Mouse (Mus musculus): ENCODE measurements around the gene Lce3a.

Gene Lce3a

DNA sequence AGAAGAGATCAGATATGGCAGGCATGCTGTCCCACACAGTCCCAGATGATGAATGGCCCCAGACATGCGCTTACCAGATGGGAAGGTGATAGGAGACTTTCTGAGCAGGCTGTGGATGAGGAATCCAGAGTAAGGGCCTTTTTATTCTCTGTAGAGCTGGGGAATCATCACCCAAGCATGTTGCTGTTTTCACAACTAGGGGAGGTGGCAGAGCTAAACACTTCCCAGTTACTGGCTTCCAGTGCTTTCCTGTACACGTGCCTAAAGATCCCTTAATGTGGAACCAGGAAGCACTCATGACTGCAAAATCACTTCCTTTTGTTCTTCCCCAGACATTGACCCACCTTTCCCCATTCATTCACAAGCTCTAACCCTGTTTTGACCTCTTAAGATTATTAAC lies at the start of gene Lce3a:
TSS of gene Lce3a (minus strand) at position 101 of the 400 bp plus-strand sequence.
- DNase-seq (ENCODE audit: low read depth, low spot score) = no peak

DNA sequence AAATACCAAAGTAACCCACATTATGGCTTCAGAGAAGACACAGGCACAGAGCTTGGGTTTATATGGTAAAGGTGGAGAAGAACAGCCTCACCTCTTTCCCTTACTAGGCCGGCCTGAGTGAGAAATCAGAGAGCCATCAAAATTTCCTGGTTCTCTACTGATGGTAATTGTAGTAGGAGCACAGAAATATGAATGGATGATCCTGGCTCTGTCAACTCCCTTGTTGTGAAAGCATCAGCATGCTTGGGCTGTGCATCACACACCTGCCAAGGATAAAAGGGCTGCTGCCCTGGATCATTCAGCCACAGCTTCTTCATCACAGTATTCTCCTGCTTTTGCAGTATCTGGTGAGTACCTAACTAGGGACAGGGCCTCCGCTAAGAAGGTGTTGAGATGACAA lies 40.7 kb upstream of the Lce3a start, which contains the start of gene Lce3e:
TSS of gene Lce3e (plus strand) at position 301 of the 400 bp plus-strand sequence.
- DNase-seq (ENCODE audit: low read depth, low spot score) = no peak

DNA sequence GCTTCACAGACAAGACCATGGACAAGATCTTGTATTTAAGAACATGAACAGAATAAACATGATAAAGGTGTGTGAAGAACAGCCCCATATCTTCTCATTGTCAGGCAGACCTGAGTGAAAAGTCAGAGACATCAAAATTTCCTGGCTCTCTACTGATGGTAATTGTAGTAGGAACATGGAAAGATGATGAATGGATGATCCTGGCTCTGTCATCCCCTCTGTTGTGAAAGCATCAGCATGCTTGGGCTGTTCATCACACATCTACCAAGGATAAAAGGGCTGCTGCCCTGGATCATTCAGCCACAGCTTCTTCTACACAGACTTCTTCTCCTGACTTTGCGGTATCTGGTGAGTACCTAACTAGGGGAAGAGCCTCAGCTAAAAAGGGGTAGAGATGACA lies 31.1 kb upstream of the Lce3a start, which contains the start of gene Lce3d:
TSS of gene Lce3d (plus strand) at position 301 of the 400 bp plus-strand sequence.
- DNase-seq (ENCODE audit: low read depth, low spot score) = no peak

DNA sequence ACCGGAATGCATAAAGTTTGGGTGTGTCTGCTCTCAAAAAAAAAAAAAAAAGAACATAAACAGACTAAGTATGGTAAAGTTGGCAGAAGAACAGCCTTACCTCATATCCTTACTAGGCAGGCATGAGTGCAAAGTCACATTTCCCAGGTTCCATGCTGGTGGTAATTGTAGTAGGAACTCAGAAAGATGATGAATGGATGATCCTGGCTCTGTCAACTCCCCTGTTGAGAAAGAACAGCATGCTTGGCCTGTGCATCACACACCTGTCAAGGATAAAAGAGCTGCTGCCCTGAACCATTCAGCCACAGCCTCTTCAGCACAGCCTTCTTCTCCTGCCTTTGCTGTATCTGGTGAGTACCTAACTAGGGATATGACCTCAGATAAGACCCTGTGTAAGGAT lies 18.2 kb upstream of the Lce3a start, which contains the start of gene Lce3c:
TSS of gene Lce3c (plus strand) at position 301 of the 400 bp plus-strand sequence.
- DNase-seq (ENCODE audit: low read depth, low spot score) = no peak

DNA sequence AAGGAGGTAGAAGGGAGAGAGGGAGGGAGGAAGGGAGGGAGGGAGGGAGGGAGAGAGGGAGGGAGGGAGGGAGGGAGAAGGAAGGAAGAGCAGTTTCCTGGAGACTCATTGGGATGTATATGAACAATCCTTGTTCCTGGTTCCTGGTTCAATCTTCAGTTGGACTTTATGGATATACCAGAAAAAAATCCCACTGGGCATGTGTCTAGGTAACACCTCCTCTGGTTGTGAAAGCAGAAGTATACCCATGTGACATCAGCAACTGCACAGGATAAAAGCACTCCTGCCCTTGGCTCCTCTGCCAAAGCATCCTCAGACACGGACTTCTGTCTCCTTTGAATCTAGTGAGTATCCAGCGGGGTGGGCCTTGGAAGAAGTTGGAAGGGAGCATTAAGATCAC lies 6.6 kb upstream of the Lce3a start, which contains the start of gene Lce3b:
TSS of gene Lce3b (plus strand) at position 301 of the 400 bp plus-strand sequence.
- DNase-seq (ENCODE audit: low read depth, low spot score) = no peak

GRCm38 (mm10) chr3:92920364-92920763 lies 5.7 kb downstream of the Lce3a start:
- no peak for DNase-seq (ENCODE audit: low read depth, low spot score)

GRCm38 (mm10) chr3:92907571-92907970 lies 18.5 kb downstream of the Lce3a start:
- DNase-seq (ENCODE audit: low read depth, low spot score) = no peak

DNA sequence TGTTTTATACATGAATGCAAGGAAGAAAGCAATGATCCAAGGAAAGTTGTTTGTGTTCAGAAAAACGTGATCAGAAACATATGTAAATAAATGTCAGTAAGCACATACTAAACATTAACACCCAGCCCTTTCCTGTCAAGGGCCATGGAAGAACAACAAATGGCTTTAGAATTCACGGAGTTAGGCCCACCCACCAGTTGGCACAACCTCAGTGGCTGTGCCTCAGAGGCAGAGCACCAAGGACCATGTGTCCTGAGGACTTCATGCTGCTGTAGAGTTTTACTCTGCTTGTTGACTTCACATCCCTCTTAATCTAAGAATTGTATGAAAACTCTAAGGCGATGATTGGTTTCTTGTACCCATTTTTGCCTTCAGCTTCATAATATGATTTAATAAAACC lies 20.8 kb downstream of the Lce3a start:
- no peak for DNase-seq (ENCODE audit: low read depth, low spot score)

- DNase-seq (ENCODE audit: low read depth, low spot score) = no peak
Observed at GRCm38 (mm10) chr3:92903640-92904039, 22.4 kb downstream of the Lce3a start.

- DNase-seq (ENCODE audit: low read depth, low spot score) = no peak
Observed at GRCm38 (mm10) chr3:92902992-92903391, 23.0 kb downstream of the Lce3a start.

DNA sequence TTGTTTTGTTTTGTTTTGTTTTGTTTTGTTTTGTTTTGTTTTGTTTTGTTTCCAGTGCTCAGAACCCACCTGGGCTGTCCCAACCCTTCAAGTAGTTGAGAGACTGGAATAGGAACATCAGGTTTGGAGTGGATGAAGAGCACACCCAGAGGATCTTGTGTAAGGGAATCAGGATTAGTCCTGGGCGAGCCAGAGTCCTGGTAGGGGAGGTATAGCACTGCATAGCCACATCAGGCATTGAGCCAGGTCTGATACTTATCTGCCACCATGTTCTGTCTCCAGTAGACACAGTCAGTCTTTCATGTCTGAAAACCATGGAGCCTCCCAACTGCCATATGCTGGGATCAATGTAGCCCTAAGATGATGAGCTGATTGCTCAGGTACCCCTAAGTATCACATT lies 31.5 kb downstream of the Lce3a start:
- no peak for DNase-seq (ENCODE audit: low read depth, low spot score)

DNA sequence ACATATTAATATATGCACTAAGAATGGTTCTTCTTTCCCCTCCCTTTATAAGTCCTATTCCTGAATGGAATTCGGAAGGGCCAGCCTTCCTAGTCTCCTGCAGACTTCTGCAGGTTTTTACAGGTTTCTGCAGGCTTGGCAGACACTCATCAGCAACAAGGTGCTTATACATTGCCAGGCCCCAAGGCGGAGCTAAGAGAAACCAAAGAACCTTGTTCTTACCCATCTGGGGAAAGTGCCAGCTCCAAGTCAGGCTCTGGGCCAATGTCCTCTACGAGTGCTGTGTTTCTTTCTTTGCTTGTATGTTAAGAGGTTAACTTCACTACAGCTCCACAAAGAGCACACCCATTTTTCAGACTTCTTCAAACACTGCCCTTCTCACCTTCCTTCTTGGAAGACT lies 32.0 kb downstream of the Lce3a start:
- no peak for DNase-seq (ENCODE audit: low read depth, low spot score)

Data from WW6 (cell line).